Mouse (Mus musculus) stomach, embryonic 16.5 days (tissue): ENCODE measurements around the gene Gm11596. TPM values are rescaled to one million over a fixed set of nuclear protein-coding genes. Genes with fewer than 3 reads are reported as not detected.
"Not testable (repeated sequence)": the region's sequence is repeated elsewhere in the genome, so short reads cannot be mapped to it uniquely, and the experiment has no call there.

Source experiments
- ATAC-seq: fragments of 200-750 bp; cut with Nextera tagmentation; 2 replicates; pipeline ENCODE4 v1.8.0; 2017; ENCODE audit warnings: moderate number of reproducible peaks, moderate TSS enrichment; ENCODE audit not compliant: insufficient read depth, low FRiP score
- H3K27ac ChIP-seq: fragments of 300-500 bp; sonication (generic); 2 replicates; pipeline ENCODE4 v1.5.1; 2014; ENCODE audit warnings: low read length
- H3K27me3 ChIP-seq: fragments of 300-500 bp; sonication (generic); 2 replicates; pipeline ENCODE4 v1.6.1; 2014; ENCODE audit warnings: low read length, control low read depth, mixed read lengths; ENCODE audit not compliant: control insufficient read depth, insufficient read depth
- H3K36me3 ChIP-seq: fragments of 300-500 bp; sonication (generic); 2 replicates; pipeline ENCODE4 v1.6.1; 2014; ENCODE audit warnings: low read length; ENCODE audit not compliant: control insufficient read depth, insufficient read depth
- H3K4me1 ChIP-seq: fragments of 300-500 bp; sonication (generic); 2 replicates; pipeline ENCODE4 v1.6.1; 2014; ENCODE audit warnings: low read length, control low read depth, mixed read lengths; ENCODE audit not compliant: control insufficient read depth, insufficient read depth
- H3K4me2 ChIP-seq: fragments of 300-500 bp; sonication (generic); 2 replicates; pipeline ENCODE4 v1.6.1; 2014; ENCODE audit warnings: low read depth, low read length, mixed read lengths
- H3K4me3 ChIP-seq: fragments of 300-500 bp; sonication (generic); replicated peaks from 2 replicates; pipeline ENCODE4 v1.5.1; 2014; ENCODE audit warnings: mild to moderate bottlenecking, low read length
- H3K9ac ChIP-seq: fragments of 300-500 bp; sonication (generic); 2 replicates; pipeline ENCODE4 v1.6.1; 2014; ENCODE audit warnings: low read length
- H3K9me3 ChIP-seq: fragments of 300-500 bp; sonication (generic); replicated peaks from 2 replicates; pipeline ENCODE4 v1.6.1; 2016; ENCODE audit warnings: low read length, control low read depth; ENCODE audit not compliant: control insufficient read depth
- WGBS: fragments of 180-500 bp; shearing (Covaris S2); extraction: QIAGEN DNeasy Blood & Tissue Kit; methylation state at CpG from one replicate; pipeline ENCODE4 v1.1.7; 2014; 5-methylcytosine and 5-hydroxymethylcytosine counted together
- polyA plus RNA-seq: library from polyadenylated mRNA; unstranded; fragments of >200 nt; fragmentation: Nextera tagmentation; extraction: Ambion mirVana; gene quantifications from 2 replicates; pipeline ENCODE4 v1.2.1, GENCODE M21; 2015

The Gm11596 gene
- polyA plus RNA-seq, 1 experiment from 2014 or later = not detected

- H3K4me3 ChIP-seq = no peak overlapping the region
- no peak overlapping the region for H3K27ac ChIP-seq
- no peaks in the 10 kb centered on the region for H3K27me3 ChIP-seq
- no peaks in the 10 kb centered on the region for H3K36me3 ChIP-seq
- H3K4me2 ChIP-seq = no peak overlapping the region
- H3K9ac ChIP-seq = no peak overlapping the region
- ATAC-seq = no peak
- no peaks in the 10 kb centered on the region for H3K9me3 ChIP-seq
- 61% methylated on average over 7 of the region's 7 CpGs for WGBS
- H3K4me1 ChIP-seq = no peaks in the 10 kb centered on the region
Observed at GRCm38 (mm10) chr11:99778401-99778800, 14.9 kb downstream of the Gm11596 start.

GRCm38 (mm10) chr11:99772813-99773212, 20.5 kb downstream of the Gm11596 start, which contains the start of gene Gm11595:
Gene Gm11595, minus strand, starts transcription at chr11:99772913.
- not testable (repeated sequence) for H3K36me3 ChIP-seq, H3K4me2 ChIP-seq, ATAC-seq, H3K4me1 ChIP-seq, H3K9ac ChIP-seq, H3K27ac ChIP-seq, H3K4me3 ChIP-seq, H3K27me3 ChIP-seq, H3K9me3 ChIP-seq

GRCm38 (mm10) chr11:99768410-99768809, 24.9 kb downstream of the Gm11596 start:
- H3K4me1 ChIP-seq = no peaks in the 10 kb centered on the region
- no peaks in the 10 kb centered on the region for H3K9me3 ChIP-seq
- H3K4me2 ChIP-seq = no peak overlapping the region
- H3K9ac ChIP-seq = no peak overlapping the region
- no peak for ATAC-seq
- 62% methylated on average over 2 of the region's 2 CpGs for WGBS
- H3K27me3 ChIP-seq = no peaks in the 10 kb centered on the region
- no peak overlapping the region for H3K4me3 ChIP-seq
- no peak overlapping the region for H3K27ac ChIP-seq
- H3K36me3 ChIP-seq = no peaks in the 10 kb centered on the region

- ATAC-seq = no peak
- Histone ChIP-seq H3K4me1 (no peaks in the 10 kb centered on the region), H3K9me3 (no peaks in the 10 kb centered on the region), H3K9ac (no peak overlapping the region), H3K4me2 (no peak overlapping the region), H3K36me3 (no peaks in the 10 kb centered on the region), H3K27me3 (no peaks in the 10 kb centered on the region), H3K27ac (no peak overlapping the region), H3K4me3 (no peak overlapping the region)
- 85% methylated on average over 1 of the region's 1 CpGs for WGBS
Observed at GRCm38 (mm10) chr11:99758877-99759276, 34.4 kb downstream of the Gm11596 start.

- Histone ChIP-seq H3K27me3 (no peaks in the 10 kb centered on the region), H3K4me2 (no peak overlapping the region), H3K27ac (no peak overlapping the region), H3K4me3 (no peak overlapping the region), H3K9ac (no peak overlapping the region), H3K4me1 (no peaks in the 10 kb centered on the region), H3K36me3 (no peaks in the 10 kb centered on the region), H3K9me3 (no peaks in the 10 kb centered on the region)
- ATAC-seq = no peak
- WGBS = 61% methylated on average over 3 of the region's 3 CpGs
Observed at GRCm38 (mm10) chr11:99743985-99744384, 49.3 kb downstream of the Gm11596 start.

Other genes with a start within 250 kb of the Gm11596 start
- not detected in 2 replicates for gene Krtap3-3, start 242.6 kb downstream of the Gm11596 start, polyA plus RNA-seq
- gene Krtap3-2, start 236.6 kb downstream of the Gm11596 start, polyA plus RNA-seq = not detected in 2 replicates
- not detected in 2 replicates for gene Gm11939, start 234.0 kb downstream of the Gm11596 start, polyA plus RNA-seq
- not detected in 2 replicates for gene Krtap3-1, start 226.8 kb downstream of the Gm11596 start, polyA plus RNA-seq
- not detected in 2 replicates for gene Krtap1-5, start 212.5 kb downstream of the Gm11596 start, polyA plus RNA-seq
- gene Krtap1-4, start 209.8 kb downstream of the Gm11596 start, polyA plus RNA-seq = not detected in 2 replicates
- not detected in 2 replicates for gene Krtap1-3, start 202.1 kb downstream of the Gm11596 start, polyA plus RNA-seq
- not detected in 2 replicates for gene Krtap9-3, start 195.4 kb downstream of the Gm11596 start, polyA plus RNA-seq
- gene Gm11938, start 190.2 kb downstream of the Gm11596 start, polyA plus RNA-seq = not detected in 2 replicates
- gene Gm11937, start 183.3 kb downstream of the Gm11596 start, polyA plus RNA-seq = not detected in 2 replicates
- not detected in 2 replicates for gene Krtap2-4, start 178.6 kb downstream of the Gm11596 start, polyA plus RNA-seq
- gene Gm11562, start 173.0 kb downstream of the Gm11596 start, polyA plus RNA-seq = not detected in 2 replicates
- not detected in 2 replicates for gene Krtap4-1, start 165.2 kb downstream of the Gm11596 start, polyA plus RNA-seq
- not detected in 2 replicates for gene Krtap4-2, start 158.4 kb downstream of the Gm11596 start, polyA plus RNA-seq
- not detected in 2 replicates for gene Krtap4-7, start 149.4 kb downstream of the Gm11596 start, polyA plus RNA-seq
- not detected in 2 replicates for gene Gm11555, start 143.2 kb downstream of the Gm11596 start, polyA plus RNA-seq
- gene Gm11563, start 134.5 kb downstream of the Gm11596 start, polyA plus RNA-seq = not detected in 2 replicates
- not detected in 2 replicates for gene Krtap4-6, start 127.5 kb downstream of the Gm11596 start, polyA plus RNA-seq
- not detected in 2 replicates for gene Gm14190, start 102.7 kb downstream of the Gm11596 start, polyA plus RNA-seq
- not detected in 2 replicates for gene Gm14180, start 59.2 kb downstream of the Gm11596 start, polyA plus RNA-seq
- gene Gm11595, start 20.6 kb downstream of the Gm11596 start, polyA plus RNA-seq = not detected in 2 replicates
- not detected in 2 replicates for gene Krtap4-8, start 12.8 kb downstream of the Gm11596 start, polyA plus RNA-seq
- gene Krtap4-9, start 8.3 kb downstream of the Gm11596 start, polyA plus RNA-seq = not detected in 2 replicates
- gene Gm11569, start 5.5 kb upstream of the Gm11596 start, polyA plus RNA-seq = not detected in 2 replicates
- not detected in 2 replicates for gene Gm11554, start 11.0 kb upstream of the Gm11596 start, polyA plus RNA-seq
- gene Krtap4-13, start 16.4 kb upstream of the Gm11596 start, polyA plus RNA-seq = not detected in 2 replicates
- gene Gm11564, start 22.2 kb upstream of the Gm11596 start, polyA plus RNA-seq = not detected in 2 replicates
- not detected in 2 replicates for gene 2300003K06Rik, start 44.6 kb upstream of the Gm11596 start, polyA plus RNA-seq
- gene Krtap4-16, start 58.1 kb upstream of the Gm11596 start, polyA plus RNA-seq = not detected in 2 replicates
- gene Gm11568, start 64.5 kb upstream of the Gm11596 start, polyA plus RNA-seq = not detected in 2 replicates
- gene Gm11559, start 71.0 kb upstream of the Gm11596 start, polyA plus RNA-seq = not detected in 2 replicates
- not detected in 2 replicates for gene Krtap9-1, start 79.9 kb upstream of the Gm11596 start, polyA plus RNA-seq
- not detected in 2 replicates for gene Gm11567, start 85.7 kb upstream of the Gm11596 start, polyA plus RNA-seq
- gene Krtap31-1, start 114.5 kb upstream of the Gm11596 start, polyA plus RNA-seq = not detected in 2 replicates
- not detected in 2 replicates for gene Gm11565, start 121.3 kb upstream of the Gm11596 start, polyA plus RNA-seq
- gene Krtap31-2, start 142.8 kb upstream of the Gm11596 start, polyA plus RNA-seq = not detected in 2 replicates
- gene Krtap9-5, start 155.0 kb upstream of the Gm11596 start, polyA plus RNA-seq = not detected in 2 replicates
- gene Krtap29-1, start 185.6 kb upstream of the Gm11596 start, polyA plus RNA-seq = not detected in 2 replicates
- not detected in 2 replicates for gene Krtap16-1, start 193.1 kb upstream of the Gm11596 start, polyA plus RNA-seq
- not detected in 2 replicates for gene Krtap17-1, start 200.5 kb upstream of the Gm11596 start, polyA plus RNA-seq
- gene Krt33a, start 222.7 kb upstream of the Gm11596 start, polyA plus RNA-seq = 0.23 and 0.34 TPM in 2 replicates
- 0.30 TPM in 1 of 2 replicates, not detected in the other for gene Krt33b, start 236.4 kb upstream of the Gm11596 start, polyA plus RNA-seq
- gene Krt34, start 248.1 kb upstream of the Gm11596 start, polyA plus RNA-seq = 3.2 and 4.2 TPM in 2 replicates